Mouse (Mus musculus) fibroblast of lung, adult 2 months (primary cell): ENCODE measurements at regions not wholly inside any gene's neighbourhood (a gene's known extent, or its start where the extent isn't known, plus 50 kb on each side); places are given as distances from the start of the nearest gene placed in this dataset.
A peak's percentile ranks its signal among the peaks of the same experiment; 100 is the strongest.
"Not testable (repeated sequence)": the region's sequence is repeated elsewhere in the genome, so short reads cannot be mapped to it uniquely, and the experiment has no call there.

ENCODE experiments used
- DNase-seq: peaks from one replicate; pipeline ENCODE4 v3.0.0-alpha.2; 2011; ENCODE audit warnings: low read depth

- peak; percentile 24 for DNase-seq
These were observed 485.1 kb upstream of the Hsf2 start for GRCm38 (mm10) chr10:57000892-57001722.

DNA sequence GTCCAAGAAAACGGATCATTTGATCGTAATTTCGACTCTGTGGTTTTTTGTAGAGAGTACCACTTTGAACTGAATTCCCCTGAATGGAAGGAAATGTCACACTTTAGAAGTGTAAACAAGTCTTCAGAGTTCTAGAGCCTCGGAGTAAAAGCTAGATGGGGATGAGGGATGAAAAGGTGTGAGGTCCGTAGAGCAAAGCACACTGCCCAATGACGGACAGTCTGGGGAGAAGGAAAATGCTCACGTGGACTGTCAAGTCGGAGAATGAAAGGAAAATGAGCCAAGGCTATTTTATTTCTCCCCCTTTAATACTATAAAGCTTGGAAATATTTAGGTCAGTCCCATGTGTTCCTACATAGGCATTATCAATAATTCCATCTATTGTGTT, 484.5 kb upstream of the Hsf2 start:
- DNase-seq = no peak

- DNase-seq = no peak
These were observed 448.5 kb upstream of the Hsf2 start for GRCm38 (mm10) chr10:57037641-57038040.

GRCm38 (mm10) chr10:57040201-57040600, 446.0 kb upstream of the Hsf2 start:
- no peak for DNase-seq

DNA sequence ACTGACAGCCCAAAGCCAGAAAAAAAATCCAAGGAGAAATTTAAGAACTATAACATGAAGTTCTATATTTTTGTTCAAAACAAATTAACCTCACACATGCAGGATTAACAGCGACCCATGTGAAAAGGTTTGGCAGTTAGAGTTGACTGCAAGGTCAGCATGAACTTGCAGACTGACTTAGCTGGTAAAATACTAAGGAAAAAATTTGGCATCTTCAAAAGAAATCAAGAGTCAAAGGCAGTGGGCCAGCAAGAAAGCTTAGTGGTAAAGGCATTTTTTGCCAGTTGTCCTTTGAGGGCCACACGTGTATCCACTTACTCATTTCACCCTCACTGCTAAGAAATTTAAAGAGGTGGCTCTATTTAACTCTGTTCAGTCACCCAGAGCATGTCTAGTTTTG, 440.2 kb upstream of the Hsf2 start:
- DNase-seq = peak; percentile 25

GRCm38 (mm10) chr10:57046891-57047290, 439.3 kb upstream of the Hsf2 start:
- DNase-seq = no peak

DNA sequence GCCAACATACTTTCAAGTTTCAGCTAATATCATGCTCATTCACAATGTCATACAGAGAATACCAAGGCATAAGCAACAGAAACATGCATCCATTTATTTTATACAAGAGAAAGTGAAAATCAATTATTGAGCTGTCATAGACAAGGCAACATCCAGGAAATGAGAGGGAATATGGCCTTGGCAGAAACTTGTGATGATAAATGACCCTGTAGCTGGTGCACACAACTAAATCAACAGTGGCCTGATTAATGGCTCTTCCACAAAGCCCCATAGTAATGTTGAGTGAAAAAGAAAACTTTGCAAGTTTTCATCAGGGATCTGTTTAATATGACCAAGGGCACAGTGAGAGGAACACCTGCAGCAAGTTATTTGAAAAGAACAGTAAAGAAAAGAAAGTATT, 438.5 kb upstream of the Hsf2 start:
- DNase-seq = no peak

DNA sequence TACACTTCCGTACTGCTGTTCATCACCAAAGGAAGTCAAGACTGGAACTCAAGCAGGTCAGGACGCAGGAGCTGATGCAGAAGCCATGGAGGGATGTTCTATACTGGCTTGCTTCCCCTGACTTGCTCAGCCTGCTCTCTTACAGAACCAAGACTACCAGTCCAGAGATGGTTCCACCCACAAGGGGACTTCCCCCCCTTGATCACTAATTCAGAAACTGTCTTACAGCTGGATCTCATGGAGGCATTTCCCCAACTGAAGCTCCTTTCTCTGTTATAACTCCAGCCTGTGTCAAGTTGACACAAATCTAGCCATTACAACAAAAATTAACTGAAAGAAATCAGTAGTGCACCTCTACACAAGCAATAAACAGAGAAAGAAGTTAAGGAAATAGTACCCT, 432.8 kb upstream of the Hsf2 start:
- DNase-seq = not testable (repeated sequence)

GRCm38 (mm10) chr10:57090131-57090530, 396.1 kb upstream of the Hsf2 start:
- DNase-seq = no peak

DNA sequence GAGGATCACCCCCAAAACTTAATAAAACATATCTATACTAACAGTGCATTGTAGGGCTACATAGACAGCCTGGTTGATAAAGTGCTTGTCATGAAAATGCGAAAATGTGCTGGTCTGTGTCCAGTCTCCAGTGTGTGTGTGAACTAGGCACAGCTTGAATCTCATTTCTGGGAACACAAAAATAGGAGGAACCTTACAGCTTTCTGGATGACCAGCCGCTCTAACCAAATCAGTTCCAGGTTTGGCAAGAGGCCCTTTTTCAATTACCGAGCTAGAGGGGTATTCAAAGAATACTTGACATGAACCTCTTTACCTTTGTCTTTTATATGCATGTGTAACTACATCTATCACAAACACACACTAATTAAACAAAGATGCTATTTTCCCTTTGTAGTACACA, 390.3 kb upstream of the Hsf2 start:
- no peak for DNase-seq

- DNase-seq = no peak
These were observed 372.8 kb upstream of the Hsf2 start for GRCm38 (mm10) chr10:57113359-57113758.

GRCm38 (mm10) chr10:57114696-57115271, 371.4 kb upstream of the Hsf2 start:
- no peak for DNase-seq

DNA sequence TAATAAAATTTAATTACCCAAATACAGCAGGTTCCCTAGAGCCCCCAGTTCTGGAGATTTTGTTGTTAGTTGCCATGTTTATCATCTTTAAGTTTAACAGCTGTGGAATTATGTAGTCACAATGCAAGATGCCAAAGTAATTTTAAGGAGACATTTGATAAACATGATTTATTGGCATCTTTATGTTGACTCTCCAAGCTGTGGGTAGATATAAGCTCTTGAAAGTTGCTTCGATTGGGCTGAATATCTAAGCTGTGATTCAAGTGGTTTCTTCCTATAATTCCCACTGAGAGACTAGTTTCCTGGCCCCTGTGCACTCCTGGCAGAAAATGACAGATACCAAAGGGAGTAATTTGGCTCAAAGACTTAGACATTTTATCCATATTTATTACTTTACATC, 364.7 kb upstream of the Hsf2 start:
- no peak for DNase-seq

DNA sequence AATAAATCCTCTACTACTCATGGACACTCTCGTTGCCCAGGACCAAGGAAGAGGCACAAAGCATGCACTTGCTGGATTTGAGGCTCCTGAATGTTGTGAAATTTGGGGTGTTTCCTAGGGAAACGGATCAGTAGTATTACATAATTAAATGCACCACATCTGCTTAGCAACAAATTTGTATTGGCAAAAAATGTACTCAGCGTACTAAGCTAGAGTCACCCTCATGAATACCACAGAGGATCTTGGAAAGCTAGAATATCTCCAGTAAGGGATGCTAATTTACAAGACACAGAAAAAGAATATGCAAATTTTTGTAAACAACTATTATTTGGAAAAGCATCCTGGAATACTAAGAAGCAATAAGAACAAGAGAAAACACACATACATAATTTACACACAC, 359.0 kb upstream of the Hsf2 start:
- DNase-seq = no peak

GRCm38 (mm10) chr10:57156426-57156825, 329.8 kb upstream of the Hsf2 start:
- no peak for DNase-seq

DNA sequence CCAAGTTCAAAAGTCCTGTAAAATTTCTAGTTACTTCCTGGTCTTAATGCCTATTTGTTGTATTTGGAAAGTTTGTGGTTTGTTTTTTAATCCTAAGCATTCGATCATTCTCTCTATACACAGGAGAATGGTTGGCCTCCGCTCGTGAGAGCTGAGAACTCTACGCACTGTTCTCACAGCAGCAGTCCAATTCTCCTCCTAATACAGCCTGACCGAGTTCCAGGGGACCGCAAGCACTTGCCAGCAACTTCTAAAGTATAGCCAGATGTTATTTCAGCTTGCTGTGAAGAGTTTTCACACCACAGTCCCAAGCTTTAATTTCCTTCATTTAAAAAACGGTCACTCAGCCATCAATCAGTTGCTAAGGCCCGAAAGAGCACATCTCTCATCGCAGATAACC, 329.3 kb upstream of the Hsf2 start:
- peak; percentile 22 for DNase-seq

- DNase-seq = no peak
These were observed 325.6 kb upstream of the Hsf2 start for GRCm38 (mm10) chr10:57160546-57160945.

DNA sequence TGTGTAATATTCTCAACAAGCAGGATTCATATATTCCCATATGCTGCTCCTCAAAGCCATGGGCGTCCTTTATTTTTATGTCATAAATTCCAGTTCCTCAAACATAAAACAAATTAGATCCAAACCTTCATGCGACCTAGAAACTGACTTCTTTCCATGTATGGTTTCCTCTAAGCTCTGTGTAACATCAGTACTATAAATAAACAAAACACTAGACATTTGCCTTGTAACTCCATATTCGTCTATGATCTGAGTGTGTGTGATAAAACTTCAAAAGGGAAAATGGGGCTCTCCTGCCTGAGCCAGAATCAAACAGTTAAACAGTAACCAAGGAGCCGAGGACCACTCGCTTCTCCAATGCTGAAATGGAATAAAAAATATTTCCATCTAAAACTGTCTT, 322.8 kb upstream of the Hsf2 start:
- no peak for DNase-seq

GRCm38 (mm10) chr10:57183560-57183959, 302.6 kb upstream of the Hsf2 start:
- peak; percentile 23 for DNase-seq

DNA sequence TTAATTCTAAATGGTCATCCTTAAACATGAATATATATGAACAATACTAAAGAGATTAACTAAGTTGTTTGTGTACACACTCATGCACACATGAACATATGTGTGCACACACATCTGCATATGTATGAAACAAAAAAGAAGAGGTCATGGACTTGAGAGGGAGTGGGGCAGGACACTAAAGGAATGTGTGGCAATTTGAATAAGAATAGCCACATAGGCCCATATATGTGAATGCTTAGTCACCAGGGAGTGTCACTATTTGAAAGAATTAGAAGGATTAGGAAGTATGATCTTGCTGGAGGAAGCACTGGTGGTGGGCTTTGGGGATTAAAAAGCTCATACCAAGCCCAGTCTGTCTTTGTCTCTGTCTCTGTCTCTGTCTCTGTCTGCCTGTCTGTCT, 275.5 kb upstream of the Hsf2 start:
- no peak for DNase-seq

- DNase-seq = peak; percentile 68
These were observed 255.1 kb upstream of the Hsf2 start for GRCm38 (mm10) chr10:57231117-57231516.

DNA sequence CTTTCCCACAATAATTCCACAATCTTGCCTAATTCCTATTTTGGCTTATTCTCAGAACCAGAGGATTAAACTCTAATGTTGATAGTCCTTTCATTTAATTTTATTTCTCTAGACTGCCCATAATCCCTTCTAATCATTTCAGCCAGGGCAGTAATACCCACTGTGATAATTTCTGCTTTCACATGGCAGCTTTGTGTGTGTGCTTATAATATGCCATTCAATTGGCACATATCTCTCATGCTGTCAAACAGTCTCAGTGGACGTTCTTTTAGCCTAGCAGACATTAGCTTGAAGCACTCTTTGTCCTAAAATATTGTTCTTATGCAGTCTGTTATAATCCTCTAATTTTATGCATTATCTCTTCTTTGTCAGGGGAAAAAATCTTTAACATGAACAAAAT, 205.0 kb upstream of the Hsf2 start:
- DNase-seq = no peak

- DNase-seq = no peak
These were observed 203.3 kb upstream of the Hsf2 start for GRCm38 (mm10) chr10:57282896-57283295.

DNA sequence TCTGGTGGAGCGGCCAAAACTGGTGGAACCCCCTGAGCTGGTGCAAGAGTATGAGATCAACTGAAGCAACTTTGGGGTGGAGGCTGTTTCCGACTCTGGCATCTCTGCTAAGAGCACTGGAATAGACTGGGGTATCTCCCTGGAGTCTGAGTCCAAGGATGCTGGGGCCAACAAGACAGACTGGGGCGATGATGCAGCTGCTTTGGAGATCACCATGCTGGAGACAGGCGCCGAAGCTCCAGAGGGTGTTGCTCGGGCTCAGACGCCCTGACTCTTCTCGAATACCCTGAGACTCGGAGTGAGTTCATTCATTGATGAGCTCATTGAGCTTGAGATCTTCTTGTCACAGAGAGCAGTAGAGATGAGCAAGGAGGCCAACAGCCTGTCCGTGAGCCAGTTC, 194.6 kb upstream of the Hsf2 start:
- DNase-seq = no peak
